Mouse (Mus musculus) liver, postnatal 0 days (tissue): ENCODE measurements around the gene Kctd19.

Experiments used
- CTCF ChIP-seq: sonication (generic); IDR thresholded peaks from 2 replicates; pipeline ENCODE4 v1.5.1; 2016; ENCODE audit warnings: antibody characterized with exemption, low read depth
- EP300 ChIP-seq: IDR thresholded peaks from 2 replicates; pipeline ENCODE4 v1.6.1; 2016; ENCODE audit warnings: antibody characterized with exemption, low read depth, mild to moderate bottlenecking

DNA sequence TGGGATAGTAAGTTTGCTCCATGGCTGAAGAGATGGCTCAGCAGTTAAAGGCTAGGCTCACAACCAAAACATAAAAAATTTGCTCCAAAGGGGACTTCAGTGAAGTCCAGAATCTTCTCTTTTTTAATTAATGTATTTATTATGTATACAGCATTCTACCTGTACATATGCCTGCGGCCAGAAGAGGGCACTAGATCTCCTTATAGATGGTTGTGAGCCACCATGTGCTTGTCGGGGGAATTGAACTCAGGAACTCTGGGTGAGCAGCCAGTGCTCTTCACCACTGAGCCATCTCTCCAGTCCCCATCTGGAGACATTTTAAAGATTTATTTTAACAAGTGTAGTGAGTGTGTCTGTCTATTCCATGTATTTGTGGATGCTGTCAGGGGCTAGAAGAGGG lies 46.2 kb downstream of the Kctd19 start:
- TF ChIP-seq CTCF (peak; percentile 60), EP300 (no peak)
